Mouse (Mus musculus): ENCODE data around the gene Fkbp9.

GRCm38 (mm10) chr6:56901824-56902386 is 70.0 kb downstream of the Fkbp9 start:
- TF ChIP-seq CTCF (conservative IDR thresholded peaks at IDR 0.05; ENCODE audit: low read length) = no peak
- no peak for TF ChIP-seq POU5F1 (IDR thresholded peaks at IDR 0.05; ENCODE audit: borderline replicate concordance, low read length)

Measured in E14TG2a.4 (cell line).